Mouse (Mus musculus) olfactory bulb, adult 2 months (tissue): ENCODE results near the gene Gps2. TPM values are rescaled to one million over a fixed set of nuclear protein-coding genes. Genes with fewer than 3 reads are reported as not detected.

Source experiments
- H3K27ac ChIP-seq: fragments of 200-500 bp; 2 replicates; pipeline ENCODE4 v1.5.1; 2012; ENCODE audit warnings: low read depth, low read length; ENCODE audit not compliant: insufficient read depth
- H3K4me1 ChIP-seq: fragments of 200-500 bp; 2 replicates; pipeline ENCODE4 v1.6.1; 2012; ENCODE audit warnings: low read length; ENCODE audit not compliant: control insufficient read depth, insufficient read depth
- H3K4me3 ChIP-seq: fragments of 200-500 bp; 2 replicates; pipeline ENCODE4 v1.5.1; 2012; ENCODE audit warnings: mild to moderate bottlenecking, low read depth, low read length, moderate library complexity; ENCODE audit not compliant: insufficient read depth
- CTCF ChIP-seq: fragments of 200-500 bp; IDR thresholded peaks from 2 replicates; pipeline ENCODE4 v1.5.1; 2012; ENCODE audit warnings: low read depth, mild to moderate bottlenecking, low read length, moderate library complexity; ENCODE audit not compliant: insufficient read depth
- POLR2A ChIP-seq: fragments of 200-500 bp; IDR thresholded peaks from 2 replicates; pipeline ENCODE4 v1.6.1; 2012; ENCODE audit warnings: mild to moderate bottlenecking, low read depth, low read length, moderate library complexity; ENCODE audit not compliant: insufficient read depth
- WGBS: fragments of 180-500 bp; shearing (Covaris S2); methylation state at CpG from one replicate; pipeline ENCODE4 v1.1.7; 2018; 5-methylcytosine and 5-hydroxymethylcytosine counted together
- polyA plus RNA-seq: library from polyadenylated mRNA; stranded (reverse); fragments of >200 nt; gene quantifications from 2 replicates; pipeline ENCODE4 v1.2.4, GENCODE M21; 2012; ENCODE audit warnings: low replicate concordance; ENCODE audit not compliant: missing spikeins, insufficient read depth, insufficient read length

Gene Gps2
- polyA plus RNA-seq, 1 experiment, result not detected

GRCm38 (mm10) chr11:69876867-69877266 lies 36.8 kb upstream of the Gps2 start:
- Histone ChIP-seq H3K4me1 (peaks cover 22% of the 10 kb centered on the region), H3K4me3 (no peak overlapping the region), H3K27ac (no peak overlapping the region)
- WGBS, result 1% methylated on average over 12 of the region's 12 CpGs
- TF ChIP-seq POLR2A, result no peak
- peak; percentile 76 for TF ChIP-seq CTCF

GRCm38 (mm10) chr11:69877878-69878277 lies 35.8 kb upstream of the Gps2 start, which contains the start of gene Tmem95:
Gene Tmem95 (minus strand): TSS chr11:69878018.
- Histone ChIP-seq H3K4me1 (peaks cover 22% of the 10 kb centered on the region), H3K4me3 (no peak within 1 kb of the TSS), H3K27ac (no peak within 1 kb of the TSS)
- TF ChIP-seq POLR2A (no peak), CTCF (no peak)
- WGBS, result 80% methylated on average over 11 of the region's 11 CpGs

- no peak for TF ChIP-seq POLR2A
- TF ChIP-seq CTCF, result no peak
Measured at GRCm38 (mm10) chr11:69878399-69878798, 35.3 kb upstream of the Gps2 start.

GRCm38 (mm10) chr11:69878952-69879351 lies 34.7 kb upstream of the Gps2 start:
- Histone ChIP-seq H3K27ac (no peak overlapping the region), H3K4me1 (peaks cover 22% of the 10 kb centered on the region), H3K4me3 (no peak overlapping the region)
- TF ChIP-seq POLR2A (no peak), CTCF (no peak)
- WGBS, result 93% methylated on average over 6 of the region's 6 CpGs

More at GRCm38 (mm10) chr11:69878399-69878798, 35.3 kb upstream of the Gps2 start:
- Histone ChIP-seq H3K27ac (no peak overlapping the region), H3K4me3 (no peak overlapping the region), H3K4me1 (peaks cover 22% of the 10 kb centered on the region)
- 65% methylated on average over 3 of the region's 3 CpGs for WGBS

- Histone ChIP-seq H3K4me3 (no peak overlapping the region), H3K27ac (no peak overlapping the region), H3K4me1 (peaks cover 22% of the 10 kb centered on the region)
- no peak for TF ChIP-seq POLR2A
- TF ChIP-seq CTCF, result no peak
- 70% methylated on average over 15 of the region's 15 CpGs for WGBS
Measured at GRCm38 (mm10) chr11:69879711-69880110, 34.0 kb upstream of the Gps2 start.

GRCm38 (mm10) chr11:69880506-69880852 lies 33.2 kb upstream of the Gps2 start:
- H3K4me3 ChIP-seq, result peak overlapping the region; percentile 48
- TF ChIP-seq POLR2A, result no peak
- no peak; the same call in 1 of the 2 replicates for TF ChIP-seq CTCF
- H3K4me1 ChIP-seq, result peaks cover 22% of the 10 kb centered on the region
- WGBS, result 1% methylated on average over 18 of the region's 18 CpGs
- H3K27ac ChIP-seq, result peak overlapping the region; percentile 17; the same call in 1 of the 2 replicates

- Histone ChIP-seq H3K27ac (peak within 1 kb of the TSS; percentile 17; the same call in 1 of the 2 replicates), H3K4me3 (peak within 1 kb of the TSS; percentile 48), H3K4me1 (peaks cover 22% of the 10 kb centered on the region)
- TF ChIP-seq POLR2A (no peak), CTCF (no peak)
- WGBS, result under 1% methylated on average over 46 of the region's 46 CpGs
Measured at GRCm38 (mm10) chr11:69880853-69881603, 32.7 kb upstream of the Gps2 start, which contains the start of gene Kctd11. Gene Kctd11 (minus strand): TSS chr11:69881406.

GRCm38 (mm10) chr11:69881787-69882670 lies 31.7 kb upstream of the Gps2 start:
- Histone ChIP-seq H3K4me1 (peaks cover 18% of the 10 kb centered on the region), H3K4me3 (peak overlapping the region; percentile 48; the same call in 1 of the 2 replicates), H3K27ac (no peak overlapping the region)
- no peak for TF ChIP-seq POLR2A
- no peak for TF ChIP-seq CTCF
- WGBS, result 58% methylated on average over 21 of the region's 21 CpGs

GRCm38 (mm10) chr11:69883066-69883465 lies 30.6 kb upstream of the Gps2 start:
- Histone ChIP-seq H3K4me3 (no peak overlapping the region), H3K27ac (no peak overlapping the region), H3K4me1 (peaks cover 13% of the 10 kb centered on the region)
- TF ChIP-seq CTCF, result no peak
- TF ChIP-seq POLR2A, result no peak
- 68% methylated on average over 4 of the region's 4 CpGs for WGBS
